In genomic region chr17:31019505-31019904, GRCm38 (mm10) we compare ENCODE assay signal across 8 mouse cellular contexts. TPM values are rescaled to one million over a fixed set of nuclear protein-coding genes. Genes with fewer than 3 reads are reported as not detected.
A peak's percentile ranks its signal among the peaks of the same experiment; 100 is the strongest.
DNase-seq lines count a peak whose midpoint lies in the region; ATAC-seq and TF ChIP-seq lines count a peak whose summit lies in the region.

No protein-coding gene starts in this region.

- DNase-seq in intestine, embryonic 14.5 days (ENCODE audit: low spot score): peak; percentile 80
- no peak for DNase-seq in Patski (ENCODE audit: low read depth, low spot score)
- DNase-seq in cerebellum, adult 8-10 months: peak; percentile 77
- peak; percentile 77 for DNase-seq in heart, postnatal 4 days
- DNase-seq in limb, embryonic 10.5 days (ENCODE audit: low spot score): peak; percentile 75
- DNase-seq in retina, embryonic 14.5 days (ENCODE audit: low spot score): peak; percentile 86
- DNase-seq in thymus, postnatal 4 days: peak; percentile 84

- H3K9ac ChIP-seq in intestine, embryonic 14.5 days (ENCODE audit: low read length): no peak overlapping the region
- H3K9ac ChIP-seq in intestine, embryonic 16.5 days (ENCODE audit: low read depth, low read length): no peak overlapping the region

- CTCF ChIA-PET in Patski (lab: Charles Lee): no interaction called here

- in situ Hi-C loops in Patski (cut with MboI; ENCODE audit: low pct_unique_long_range_greater_than_20kb): no loop called here

- no peaks in the 10 kb centered on the region for H3K36me3 ChIP-seq in intestine, embryonic 14.5 days (ENCODE audit: control insufficient read depth, insufficient read depth, low read length)
- no peaks in the 10 kb centered on the region for H3K36me3 ChIP-seq in intestine, embryonic 16.5 days (ENCODE audit: control insufficient read depth, insufficient read depth, low read length)
- no peaks in the 10 kb centered on the region for H3K36me3 ChIP-seq in limb, embryonic 10.5 days

- H3K27me3 ChIP-seq in intestine, embryonic 14.5 days (replicated peaks; ENCODE audit: control insufficient read depth, insufficient read depth, low read length): no peaks in the 10 kb centered on the region
- no peaks in the 10 kb centered on the region for H3K27me3 ChIP-seq in intestine, embryonic 16.5 days (replicated peaks; ENCODE audit: control insufficient read depth, insufficient read depth, low read length)
- no peaks in the 10 kb centered on the region for H3K27me3 ChIP-seq in Patski
- H3K27me3 ChIP-seq in limb, embryonic 10.5 days (ENCODE audit: low read depth, poor library complexity, severe bottlenecking): no peaks in the 10 kb centered on the region

- no peak overlapping the region for H3K27ac ChIP-seq in intestine, embryonic 14.5 days (ENCODE audit: low read depth)
- no peak overlapping the region for H3K27ac ChIP-seq in intestine, embryonic 16.5 days (ENCODE audit: low read length)
- no peak overlapping the region for H3K27ac ChIP-seq in limb, embryonic 10.5 days

- peak; percentile 62 for TF ChIP-seq CTCF in Patski (IDR thresholded peaks at IDR 0.05)

- H3K4me2 ChIP-seq in intestine, embryonic 14.5 days (ENCODE audit: low read length): no peak overlapping the region
- H3K4me2 ChIP-seq in intestine, embryonic 16.5 days (ENCODE audit: low read depth, low read length): no peak overlapping the region

- no peak overlapping the region for H3K4me3 ChIP-seq in intestine, embryonic 14.5 days (ENCODE audit: low read depth, low read length)
- no peak overlapping the region for H3K4me3 ChIP-seq in intestine, embryonic 16.5 days (ENCODE audit: low read length)
- H3K4me3 ChIP-seq in limb, embryonic 10.5 days: no peak overlapping the region

- 4% methylated on average over 2 of the region's 2 CpGs for WGBS in intestine, embryonic 14.5 days
- 6% methylated on average over 2 of the region's 2 CpGs for WGBS in intestine, embryonic 16.5 days
- 3% methylated on average over 2 of the region's 2 CpGs for WGBS in limb, embryonic 10.5 days

- 0 out of 2 replicates have a peak, but pooled peaks cover 3% of the 10 kb centered on the region for H3K4me1 ChIP-seq in intestine, embryonic 14.5 days (replicated peaks; ENCODE audit: control insufficient read depth, insufficient read depth, low read length)
- no peaks in the 10 kb centered on the region for H3K4me1 ChIP-seq in intestine, embryonic 16.5 days (ENCODE audit: control insufficient read depth, insufficient read depth, low read length)
- H3K4me1 ChIP-seq in limb, embryonic 10.5 days: peaks cover 11% of the 10 kb centered on the region; the same call in 1 of the 2 replicates

- ATAC-seq in intestine, embryonic 14.5 days (replicated peaks; ENCODE audit: low FRiP score, low TSS enrichment, low read depth): no peak
- no peak for ATAC-seq in intestine, embryonic 16.5 days
- ATAC-seq in Patski: no peak

- H3K9me3 ChIP-seq in intestine, embryonic 14.5 days (ENCODE audit: control insufficient read depth, low read length): no peaks in the 10 kb centered on the region
- no peaks in the 10 kb centered on the region for H3K9me3 ChIP-seq in intestine, embryonic 16.5 days (ENCODE audit: control insufficient read depth, low read length)
- no peaks in the 10 kb centered on the region for H3K9me3 ChIP-seq in limb, embryonic 10.5 days (replicated peaks)

- POLR2A ChIA-PET in Patski (lab: Charles Lee): no interaction called here

RNA-seq across cellular contexts. Expression of gene Abcg1, which starts 38.0 kb away (rescaled TPM):
- 5.0 and 5.1 TPM in 2 replicates for polyA plus RNA-seq in intestine, embryonic 14.5 days (2014; fragmentation: Nextera tagmentation; extraction: Ambion mirVana)
- 5.4 and 5.6 TPM in 2 replicates for polyA plus RNA-seq in intestine, embryonic 16.5 days (2015; fragmentation: Nextera tagmentation; extraction: Ambion mirVana)
- polyA plus RNA-seq in Patski (2021): 0.01 TPM
- total RNA-seq in heart, postnatal 4 days (2021): 1 to 10 TPM; 5.3 to 7.8 TPM
- polyA plus RNA-seq in limb, embryonic 10.5 days (2016; fragmentation: Nextera tagmentation; extraction: Ambion mirVana): 4.1 and 5.0 TPM in 2 replicates
